Mouse (Mus musculus): Measurements from ENCODE around the gene Cntrob.

- TF ChIP-seq CTCF (IDR thresholded peaks at IDR 0.05; ENCODE audit: low read depth) (no peak), EP300 (IDR thresholded peaks at IDR 0.05; ENCODE audit: low read depth) (no peak)
Observed at GRCm38 (mm10) chr11:69364910-69365309, 41.3 kb upstream of the Cntrob start.
